Mouse (Mus musculus) 3134 (cell line): ENCODE measurements around the gene Trim29.

Experiments used
- DNase-seq: peaks from one replicate; pipeline ENCODE4 v3.0.0-alpha.2; 2011; ENCODE audit warnings: low spot score; ENCODE audit not compliant: insufficient read length; ENCODE audit errors: extremely low read depth

Gene Trim29

DNA sequence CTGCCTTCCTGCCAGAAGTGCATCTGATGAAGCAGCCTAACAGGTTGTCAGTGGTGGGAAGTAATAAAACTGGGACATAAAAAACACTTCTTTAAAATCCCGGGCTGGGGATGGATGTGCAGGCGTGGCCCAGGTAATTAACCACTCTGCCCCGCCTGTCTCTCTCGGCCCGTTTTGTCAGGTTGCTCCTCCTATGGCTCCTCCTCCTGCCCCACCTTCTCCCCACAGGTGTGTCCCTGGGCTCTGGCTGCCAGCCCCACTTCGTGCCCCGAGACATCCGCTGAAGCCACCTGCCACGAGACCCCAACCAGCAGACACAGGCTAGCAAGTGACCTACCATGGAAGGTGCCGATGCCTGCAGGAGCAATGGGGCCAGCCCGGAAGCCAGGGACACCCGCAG is at the start of gene Trim29:
Gene Trim29 (plus strand): TSS at position 311 of the 400 bp plus-strand sequence.
- DNase-seq = no peak

DNA sequence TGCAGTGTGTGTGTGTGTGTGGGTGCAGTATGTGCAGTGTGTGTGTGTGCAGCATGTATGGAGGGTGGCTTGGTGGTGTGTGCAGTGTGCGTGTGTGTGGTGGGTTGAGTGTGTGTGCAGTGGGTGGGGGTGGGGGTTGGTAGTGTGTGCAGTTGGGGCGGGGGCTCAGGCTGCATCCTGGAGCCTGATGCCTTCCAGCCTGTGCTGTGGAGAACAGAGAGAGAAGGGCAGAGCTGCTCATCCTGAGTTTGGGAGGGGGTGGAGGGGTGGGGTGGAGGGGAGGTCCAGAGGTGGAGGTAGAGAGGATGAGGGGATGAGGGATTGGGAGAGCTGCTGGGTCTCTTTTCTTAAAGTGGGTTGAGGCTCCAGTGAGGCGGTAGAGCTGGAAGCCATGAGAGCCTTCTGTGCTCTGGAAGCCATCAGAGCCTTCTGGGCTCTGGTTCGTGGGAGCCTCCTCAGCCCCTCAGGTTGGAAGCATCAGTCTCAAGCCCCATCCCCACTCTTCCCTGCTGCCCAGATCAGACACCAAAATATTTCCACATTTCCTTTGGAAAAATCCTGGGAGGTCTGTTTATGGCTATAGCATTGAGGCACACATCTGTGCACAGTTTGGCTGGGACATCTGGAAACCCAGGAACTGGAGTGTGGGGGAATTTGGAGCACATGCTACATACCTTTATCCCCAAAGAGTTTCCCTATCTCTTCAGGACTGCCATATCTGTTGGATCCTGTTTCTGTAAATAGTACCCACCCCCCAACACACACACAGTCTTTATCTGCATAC is 49.3 kb upstream of the Trim29 start:
- no peak for DNase-seq

DNA sequence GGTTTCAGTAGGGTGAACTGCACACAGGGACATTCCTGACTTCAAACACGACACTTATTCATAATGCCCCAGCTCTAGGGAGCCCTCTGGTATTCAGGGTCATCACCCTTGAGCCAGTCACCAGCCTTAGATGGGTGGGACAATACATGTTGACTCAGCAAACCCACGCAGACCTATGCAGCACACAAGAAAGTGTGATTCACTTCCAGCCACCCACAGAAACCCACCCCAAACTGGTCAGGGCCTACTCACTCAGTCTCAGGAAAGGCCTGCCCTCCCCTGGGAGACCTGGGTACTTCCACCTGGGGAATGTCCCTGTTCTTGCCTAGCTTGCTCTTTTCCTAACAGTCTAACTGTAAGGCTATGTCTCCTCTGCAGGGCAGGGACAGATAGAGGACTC is 48.7 kb upstream of the Trim29 start:
- peak; percentile 77 for DNase-seq

DNA sequence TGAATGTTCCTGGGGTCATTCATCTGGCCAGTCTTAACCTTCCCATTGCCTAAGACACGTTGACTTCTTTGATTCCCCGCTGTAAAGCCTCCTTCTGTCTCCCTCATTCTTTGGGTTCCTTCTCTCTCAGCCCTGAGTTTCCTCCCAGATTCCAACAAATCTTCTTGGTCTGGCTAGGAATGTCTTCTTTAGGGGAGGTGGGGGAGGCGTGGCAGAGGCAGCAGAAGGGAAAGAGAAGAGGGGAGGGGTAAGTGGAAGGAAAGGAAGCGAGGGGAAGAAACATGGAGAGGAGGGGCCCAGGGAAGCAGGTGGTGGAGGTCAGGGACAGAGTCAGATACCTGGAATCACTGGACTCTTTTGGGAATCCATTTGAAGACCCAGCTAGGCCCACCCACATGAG is 48.3 kb upstream of the Trim29 start:
- DNase-seq = no peak

DNA sequence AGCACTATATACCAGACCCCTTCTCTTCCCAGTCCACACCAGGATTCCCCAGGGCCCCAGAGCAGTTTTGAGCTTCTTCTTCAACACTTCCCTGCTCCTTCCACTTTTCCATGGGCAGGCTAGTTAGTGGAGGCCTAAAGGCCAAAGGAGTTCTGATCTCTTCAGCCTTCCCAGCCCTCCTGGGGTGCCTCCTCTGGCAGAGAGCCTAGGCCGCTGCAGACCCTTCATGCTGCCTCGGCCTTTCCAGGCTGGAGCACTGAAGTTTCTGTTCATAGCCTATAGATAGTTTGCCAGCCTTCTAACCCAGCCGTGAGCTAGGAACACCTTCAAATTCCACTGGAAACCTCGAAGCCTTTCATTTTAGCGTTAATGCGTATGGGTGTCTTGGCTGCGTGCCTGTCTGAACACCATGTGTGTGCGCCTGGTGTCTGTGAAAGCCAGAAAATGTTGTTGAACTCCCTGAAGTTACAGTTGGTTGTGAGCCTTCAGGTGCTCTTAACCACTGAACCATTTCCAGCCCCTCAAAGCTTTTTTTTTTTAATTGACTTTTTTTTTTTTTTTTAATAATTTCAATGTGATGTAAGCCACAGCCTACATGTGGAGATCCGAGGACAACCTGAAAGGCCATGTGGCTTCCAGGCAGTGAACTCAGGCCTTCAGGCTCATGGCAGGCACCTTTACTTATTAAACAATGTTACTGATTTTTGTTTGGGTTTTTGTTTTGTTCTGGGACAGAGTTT is 47.7 kb upstream of the Trim29 start:
- DNase-seq = no peak

DNA sequence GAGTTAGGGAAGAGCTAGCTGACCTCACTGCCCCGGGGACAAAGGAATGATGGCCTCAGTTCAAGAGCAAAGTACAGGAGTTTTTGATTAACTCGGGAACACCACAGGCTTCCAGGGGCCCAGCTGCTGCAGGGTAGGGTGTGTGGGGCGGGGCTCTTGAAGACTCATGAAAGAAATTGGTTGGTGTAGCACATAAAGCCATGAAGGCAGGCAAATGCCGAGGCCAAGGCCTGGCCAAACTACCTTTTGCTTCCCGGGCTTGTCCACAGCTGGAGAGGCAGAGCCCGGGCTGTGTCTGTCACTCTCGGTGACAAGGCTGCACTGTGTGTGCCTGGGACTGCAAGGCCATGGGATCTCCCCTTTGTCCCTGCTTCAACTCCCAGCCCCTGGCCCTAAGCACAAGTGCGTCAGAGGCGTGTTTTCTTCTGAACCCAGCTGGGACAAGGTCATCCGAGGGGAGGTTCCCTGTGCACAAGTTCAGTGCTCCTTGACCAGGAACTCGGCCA is 46.6 kb upstream of the Trim29 start:
- DNase-seq = no peak

DNA sequence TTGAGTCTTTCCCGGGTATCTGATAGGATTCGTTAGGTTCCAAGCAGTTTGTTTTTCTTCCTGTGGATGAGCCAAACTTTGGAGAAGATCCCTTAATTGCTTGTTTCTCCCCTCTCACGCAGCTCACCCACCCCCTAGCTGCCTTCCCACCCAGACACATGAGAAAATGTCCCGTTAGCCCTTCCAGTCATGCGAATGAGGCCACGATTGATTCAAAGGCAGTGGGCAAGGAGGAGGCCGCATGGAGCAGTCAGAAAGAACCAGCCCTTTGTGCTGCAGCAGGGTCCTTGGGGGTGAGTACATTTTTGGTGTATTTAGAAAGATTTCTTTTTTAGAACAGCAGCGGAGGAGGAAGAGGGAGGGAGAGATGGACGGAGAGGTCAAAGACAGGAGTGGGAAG is 45.5 kb upstream of the Trim29 start:
- no peak for DNase-seq

DNA sequence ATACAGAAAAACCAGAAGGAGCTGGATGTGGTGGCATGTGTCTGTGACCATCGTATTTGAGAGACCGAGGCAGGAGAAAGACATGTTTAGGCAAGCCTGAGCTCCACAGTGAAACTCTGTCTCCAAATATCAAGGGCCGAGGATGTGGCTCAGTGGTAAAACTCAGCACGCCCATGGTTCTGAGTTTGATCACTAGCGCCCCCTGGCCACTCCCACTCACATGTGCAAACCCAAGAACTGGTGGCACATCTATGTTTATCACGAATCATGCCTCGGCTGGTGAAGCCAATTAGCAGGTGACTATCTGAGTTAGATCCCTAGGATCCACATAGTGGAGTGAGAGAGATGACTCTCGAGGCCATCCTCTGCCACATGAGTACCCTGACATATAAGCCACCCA is 43.3 kb upstream of the Trim29 start:
- no peak for DNase-seq

DNA sequence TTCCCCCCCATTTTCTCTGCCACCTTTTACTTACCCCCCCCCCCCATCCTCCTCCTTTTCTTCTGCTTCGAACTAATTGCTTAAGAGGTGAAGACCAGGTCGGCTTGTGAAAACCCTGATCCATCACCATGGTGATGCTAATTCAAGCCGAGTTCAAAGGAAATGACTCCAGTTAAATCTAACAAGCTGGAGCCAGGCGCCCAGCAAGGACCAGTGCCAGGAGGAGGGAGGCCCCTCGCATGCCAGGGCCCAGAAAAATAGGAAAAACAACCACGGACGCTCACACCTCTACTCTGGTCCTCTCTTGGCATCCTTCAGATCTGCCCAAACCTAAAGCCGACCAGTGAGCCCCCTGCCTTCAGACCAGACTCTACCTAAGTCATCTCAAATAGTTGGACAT is 41.5 kb upstream of the Trim29 start:
- DNase-seq = no peak

DNA sequence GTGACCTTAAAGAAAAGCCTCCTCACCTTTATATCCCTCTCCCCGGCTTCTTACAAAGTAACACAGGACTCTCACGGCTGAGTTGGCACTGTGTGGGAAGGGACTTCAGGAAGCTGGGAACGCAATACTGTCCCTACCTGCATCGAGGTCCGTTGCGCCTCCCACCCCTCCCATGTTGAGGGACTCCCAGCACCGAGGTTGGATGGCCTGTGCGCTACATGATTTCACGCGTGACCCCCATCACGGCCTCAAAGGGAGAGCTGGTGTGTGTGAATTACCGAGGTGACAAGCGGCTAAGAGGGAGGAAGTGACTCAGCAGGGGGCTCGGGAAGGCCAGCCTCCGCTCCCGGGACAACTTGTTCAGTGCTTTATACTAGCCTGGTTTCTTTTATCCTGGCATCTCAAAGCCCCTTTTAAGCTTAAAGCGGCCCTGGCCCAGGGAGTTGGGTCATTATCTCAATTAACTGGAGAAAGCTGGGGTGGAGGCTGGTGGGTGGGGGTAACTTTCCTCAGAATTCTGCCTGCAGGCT is 39.9 kb upstream of the Trim29 start:
- DNase-seq = no peak

DNA sequence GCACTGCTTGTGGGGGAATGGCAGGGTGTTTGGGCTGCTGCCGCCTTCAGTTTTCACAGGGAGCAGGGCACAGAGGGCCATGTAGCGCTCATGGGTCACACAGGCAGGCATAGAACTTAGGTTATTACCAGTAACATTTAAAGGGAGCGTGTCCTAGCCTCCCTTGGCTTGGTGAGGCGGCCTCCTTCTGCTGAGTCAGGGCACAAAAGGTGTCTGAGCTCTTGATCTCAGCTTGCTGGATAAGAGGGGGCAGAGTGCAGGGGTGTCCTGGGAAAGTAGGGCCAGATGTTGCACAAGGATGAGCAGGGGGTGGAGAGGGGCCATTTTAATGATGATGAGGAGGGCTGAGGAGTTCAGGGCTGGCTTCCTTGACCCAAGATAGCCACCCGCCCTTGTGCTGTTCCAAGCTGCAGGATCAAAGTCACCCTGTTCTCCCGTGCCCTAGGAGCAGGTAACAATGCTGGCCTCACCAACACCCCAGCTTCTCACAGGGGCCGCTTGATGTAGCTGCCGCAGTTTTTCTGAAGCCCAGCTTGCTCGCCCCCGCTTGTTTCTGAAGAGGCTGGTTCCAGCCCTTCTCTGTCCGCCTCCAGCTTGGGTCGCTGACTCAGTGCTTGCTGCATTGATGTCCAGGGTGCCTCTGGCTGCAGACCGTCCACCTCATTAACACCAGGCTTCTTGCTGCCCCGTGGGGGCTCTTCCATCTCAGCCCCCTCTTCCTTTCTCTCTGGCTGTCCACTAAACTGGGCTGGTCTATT is 38.7 kb upstream of the Trim29 start:
- DNase-seq = no peak

DNA sequence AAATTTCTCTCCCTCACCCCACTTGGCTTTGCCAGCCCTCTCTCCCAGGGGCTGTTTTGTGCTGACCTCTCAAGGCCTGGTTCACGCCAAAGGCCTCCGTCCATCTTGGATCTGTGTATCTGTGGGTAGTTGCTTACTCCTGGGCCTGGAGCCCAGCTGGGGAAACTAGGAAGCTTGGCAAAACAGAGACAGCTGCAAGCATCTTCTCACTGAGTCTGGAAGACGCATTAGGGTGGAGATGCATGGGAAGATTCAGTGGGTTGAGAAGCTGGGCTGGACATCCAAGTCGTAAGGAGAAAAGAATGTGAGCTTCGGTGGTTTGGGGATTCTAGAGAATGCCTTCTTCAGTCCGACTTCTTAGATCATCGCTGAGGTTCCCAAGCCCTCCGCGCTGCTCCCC is 36.9 kb upstream of the Trim29 start:
- DNase-seq = no peak

DNA sequence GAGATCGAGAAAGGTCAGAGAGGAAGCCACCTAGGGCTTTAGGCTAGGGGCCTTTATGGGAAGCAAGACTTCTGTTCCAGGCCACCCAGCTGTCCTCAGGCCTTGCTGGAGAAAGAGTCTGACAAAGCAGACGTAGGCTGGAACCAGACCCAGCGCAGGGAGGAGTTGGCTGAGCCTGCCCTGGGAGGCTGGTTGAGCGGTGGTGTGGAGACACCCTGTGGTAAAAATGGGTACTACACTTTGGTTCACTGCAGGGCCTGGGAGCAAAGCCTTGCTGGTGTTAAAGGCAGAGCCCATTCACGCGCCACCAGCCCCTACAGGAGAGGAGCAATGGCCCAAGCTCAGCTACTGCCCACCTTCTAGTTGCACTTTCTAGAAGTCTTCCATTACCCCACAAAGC is 26.4 kb upstream of the Trim29 start:
- peak; percentile 62 for DNase-seq

DNA sequence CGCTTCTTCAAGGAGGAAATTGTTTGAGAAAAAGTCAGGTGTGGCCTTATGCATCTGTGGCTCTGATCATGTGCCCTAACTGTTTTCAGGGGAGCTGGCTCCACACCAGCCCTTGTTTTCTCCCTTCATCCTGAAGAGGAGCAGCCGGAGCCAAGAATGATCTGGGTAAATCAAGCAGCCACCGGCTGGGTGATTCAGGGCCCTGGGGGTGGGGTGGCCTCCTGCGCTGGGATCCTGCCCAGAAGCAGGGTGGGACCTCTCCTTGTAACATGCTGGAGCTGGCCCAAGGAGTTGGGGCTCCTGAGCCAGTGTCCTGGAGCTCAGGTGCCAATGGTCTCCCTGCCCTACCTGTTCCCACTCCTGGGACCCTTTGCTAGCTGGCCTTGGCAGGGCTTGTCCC is 25.4 kb upstream of the Trim29 start:
- DNase-seq = peak; percentile 58

DNA sequence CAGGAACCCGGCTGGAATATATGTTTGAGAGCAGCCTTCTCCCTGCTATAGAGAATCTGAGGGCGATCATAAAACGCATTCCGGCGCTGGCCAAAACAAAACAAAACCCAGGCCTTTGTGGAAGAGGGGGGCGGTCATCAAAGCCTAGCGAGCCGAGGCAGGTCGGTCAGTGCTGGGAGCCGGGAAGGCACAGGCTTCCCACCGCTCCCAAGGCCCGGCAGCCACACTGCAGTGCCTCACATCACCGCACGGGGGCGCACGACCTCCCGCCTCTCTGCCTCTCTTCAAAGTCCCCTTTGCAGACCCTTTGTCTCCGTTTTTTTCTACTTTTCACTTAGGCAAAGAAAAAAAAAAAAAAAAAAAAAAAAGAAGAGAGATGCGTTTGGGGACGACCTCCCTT is 23.8 kb upstream of the Trim29 start:
- peak; percentile 52 for DNase-seq

DNA sequence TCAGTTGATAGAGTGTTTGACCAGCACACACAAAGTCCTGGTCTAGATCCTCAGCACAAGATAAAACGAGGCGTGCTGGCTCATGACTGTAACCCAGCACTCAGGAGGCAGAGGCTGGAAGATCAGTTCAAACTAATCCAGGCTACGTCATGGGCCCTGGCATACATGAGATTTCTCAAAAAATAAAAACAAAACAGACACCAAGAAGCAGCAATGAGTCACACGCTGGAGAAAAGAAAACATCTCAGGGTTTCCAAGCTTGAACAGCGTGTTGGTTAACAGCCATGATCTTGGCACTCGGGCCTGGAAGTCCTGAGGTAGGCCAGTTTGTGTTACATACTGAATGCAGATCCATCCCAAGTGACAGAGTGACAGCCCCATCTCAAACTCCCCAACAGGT is 17.6 kb upstream of the Trim29 start:
- peak; percentile 35 for DNase-seq

DNA sequence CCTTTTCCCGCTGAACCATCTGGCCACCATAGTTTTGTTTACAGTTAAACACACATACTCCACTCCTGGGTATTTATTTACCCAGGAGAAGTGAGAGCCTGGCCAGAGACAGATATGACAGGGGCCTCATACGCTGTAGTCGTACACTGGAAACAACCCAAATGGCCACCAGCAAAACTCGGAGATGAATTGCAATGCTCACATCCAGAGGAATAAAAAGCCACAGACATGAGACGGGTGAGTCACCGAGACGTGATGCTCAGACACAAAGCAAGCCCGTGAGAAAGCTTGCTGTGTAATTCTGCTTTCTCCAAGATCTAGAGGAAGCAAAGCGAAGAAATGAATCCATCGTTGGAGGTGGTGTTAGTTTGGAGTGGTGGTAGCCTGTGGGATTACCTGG is 10.3 kb upstream of the Trim29 start:
- peak; percentile 32 for DNase-seq

DNA sequence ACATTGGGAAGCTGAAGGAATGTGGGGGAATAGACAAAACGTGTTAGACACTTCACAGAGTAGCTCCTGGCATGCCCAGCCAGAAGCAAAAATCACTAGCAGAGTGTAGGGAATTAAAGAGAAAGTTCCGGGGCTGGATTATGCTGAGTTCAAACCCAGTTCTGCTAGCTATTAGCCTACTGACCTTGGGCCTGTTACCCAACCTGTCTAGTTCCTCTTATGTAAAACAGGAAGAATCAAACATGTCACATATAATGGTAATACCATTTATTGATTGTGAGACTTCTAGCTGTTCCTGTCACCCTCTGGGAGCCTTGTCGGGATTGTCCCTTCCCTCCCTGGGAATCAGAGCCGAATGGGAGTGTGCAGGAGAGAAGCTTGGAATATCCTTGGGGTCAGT is 7.7 kb upstream of the Trim29 start:
- no peak for DNase-seq

DNA sequence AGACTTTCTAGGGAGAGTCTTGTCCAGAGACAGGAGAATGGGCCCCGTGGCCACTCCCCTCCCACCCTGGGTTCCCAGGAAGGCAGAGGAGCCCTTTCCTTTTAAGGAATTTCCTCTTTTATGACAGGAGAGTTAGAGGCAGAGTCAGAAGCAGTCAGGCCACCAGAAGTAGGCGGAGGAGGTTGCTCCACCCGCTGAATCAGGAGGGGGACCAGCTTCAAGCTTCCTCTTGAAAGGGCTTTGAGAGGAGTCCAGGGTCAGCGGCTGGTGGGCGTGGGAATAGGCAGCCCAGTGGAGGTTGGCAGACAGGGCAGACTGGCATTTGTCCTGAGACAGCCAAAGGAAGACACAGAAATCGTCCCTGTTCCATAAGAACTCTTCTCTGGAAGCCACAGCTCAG is 4.8 kb upstream of the Trim29 start:
- DNase-seq = peak; percentile 28

DNA sequence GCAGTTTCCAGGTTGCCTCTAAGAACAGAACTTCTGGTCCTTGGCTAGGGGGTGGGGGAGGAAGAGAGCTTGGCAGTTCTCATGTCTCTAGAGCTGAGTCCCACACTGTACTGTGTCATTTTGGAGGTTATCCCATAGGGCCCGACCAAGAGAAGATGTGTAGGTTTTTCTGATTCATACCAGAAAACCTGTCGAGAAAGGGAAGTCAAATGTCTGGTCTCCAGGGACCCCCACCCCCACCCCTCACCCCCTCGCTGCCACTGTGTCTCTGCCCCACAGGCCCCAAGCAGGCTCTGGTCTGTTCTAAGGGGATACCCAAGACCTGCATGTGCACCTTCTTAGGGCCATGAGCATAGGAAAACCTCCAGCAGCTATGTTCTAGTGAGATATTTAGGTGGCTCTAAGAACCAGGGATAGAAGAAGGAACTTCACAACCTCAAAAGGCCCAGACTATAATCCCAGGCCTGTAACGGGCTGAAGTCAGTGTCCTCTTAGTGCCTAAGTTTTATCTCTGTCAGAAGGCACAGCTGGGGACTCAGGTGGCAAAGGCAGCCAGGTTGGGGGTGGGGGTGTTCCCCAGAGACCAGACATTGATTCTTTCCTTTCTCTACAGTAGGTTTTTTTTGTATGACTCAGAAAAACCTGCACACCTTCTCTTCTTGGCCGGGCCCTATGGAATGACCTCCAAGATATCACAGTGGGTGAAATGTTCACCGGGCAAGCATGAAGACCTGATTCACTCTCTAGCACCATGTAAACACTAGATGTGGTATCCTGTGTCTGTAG is 1.4 kb upstream of the Trim29 start:
- DNase-seq = no peak
